Mouse (Mus musculus) heart, postnatal 0 days (tissue): Measurements from ENCODE around the gene Ubash3a. TPM values are rescaled to one million over a fixed set of nuclear protein-coding genes. Genes with fewer than 3 reads are reported as not detected.

ENCODE experiments used
- ATAC-seq: fragments of 200-750 bp; cut with Nextera tagmentation; 2 replicates; pipeline ENCODE4 v1.8.0; 2017; ENCODE audit warnings: low read depth, moderate number of reproducible peaks, moderate library complexity; ENCODE audit not compliant: insufficient read depth
- DNase-seq: peaks from one replicate; pipeline ENCODE4 v3.0.0-alpha.2; 2016; ENCODE audit warnings: low spot score
- H3K27ac ChIP-seq: fragments of 300-500 bp; sonication (generic); 2 replicates; pipeline ENCODE4 v1.5.1; 2014; ENCODE audit warnings: low read depth, mild to moderate bottlenecking
- H3K27me3 ChIP-seq: fragments of 300-500 bp; sonication (generic); 2 replicates; pipeline ENCODE4 v1.6.1; 2014; ENCODE audit warnings: low read length, mixed read lengths; ENCODE audit not compliant: control insufficient read depth, insufficient read depth
- H3K36me3 ChIP-seq: fragments of 300-500 bp; sonication (generic); replicated peaks from 2 replicates; pipeline ENCODE4 v1.6.1; 2014; ENCODE audit warnings: low read length, mixed read lengths; ENCODE audit not compliant: control insufficient read depth, insufficient read depth
- H3K4me1 ChIP-seq: fragments of 300-500 bp; sonication (generic); 2 replicates; pipeline ENCODE4 v1.6.1; 2014; ENCODE audit warnings: antibody characterized with exemption; ENCODE audit not compliant: control insufficient read depth, insufficient read depth
- H3K4me2 ChIP-seq: fragments of 300-500 bp; sonication (generic); 2 replicates; pipeline ENCODE4 v1.6.1; 2014; ENCODE audit warnings: low read depth, mild to moderate bottlenecking, low read length, moderate library complexity
- H3K4me3 ChIP-seq: fragments of 300-500 bp; sonication (generic); 2 replicates; pipeline ENCODE4 v1.5.1; 2014; ENCODE audit warnings: low read depth, low read length
- H3K9ac ChIP-seq: fragments of 300-500 bp; sonication (generic); replicated peaks from 2 replicates; pipeline ENCODE4 v1.6.1; 2014; ENCODE audit warnings: low read depth, low read length, mixed read lengths
- H3K9me3 ChIP-seq: fragments of 300-500 bp; sonication (generic); replicated peaks from 2 replicates; pipeline ENCODE4 v1.6.1; 2016; ENCODE audit warnings: low read length; ENCODE audit not compliant: control insufficient read depth
- CTCF ChIP-seq: IDR thresholded peaks from 2 replicates; pipeline ENCODE4 v1.5.1; 2016; ENCODE audit warnings: antibody characterized with exemption, control low read depth, low read depth
- EP300 ChIP-seq: IDR thresholded peaks from 2 replicates; pipeline ENCODE4 v1.6.1; 2016; ENCODE audit warnings: antibody characterized with exemption, low read depth
- WGBS: fragments of 180-500 bp; shearing (Covaris S2); extraction: QIAGEN DNeasy Blood & Tissue Kit; methylation state at CpG from one replicate; pipeline ENCODE4 v1.1.7; 2014; 5-methylcytosine and 5-hydroxymethylcytosine counted together
- polyA plus RNA-seq: library from polyadenylated mRNA; unstranded; fragments of >200 nt; fragmentation: Nextera tagmentation; extraction: Ambion mirVana; gene quantifications from 2 replicates; pipeline ENCODE4 v1.2.1, GENCODE M21; 2015
- total RNA-seq: library from RNA; depleted of rRNA; stranded (reverse); fragments of >200 nt; gene quantifications from 2 replicates; pipeline ENCODE4 v1.2.3, GENCODE M21; 2014; ENCODE audit warnings: low replicate concordance

Ubash3a gene
- total and polyA plus RNA-seq, 2 experiments from 2014 or later, result 0.20 TPM; not detected in 1

DNA sequence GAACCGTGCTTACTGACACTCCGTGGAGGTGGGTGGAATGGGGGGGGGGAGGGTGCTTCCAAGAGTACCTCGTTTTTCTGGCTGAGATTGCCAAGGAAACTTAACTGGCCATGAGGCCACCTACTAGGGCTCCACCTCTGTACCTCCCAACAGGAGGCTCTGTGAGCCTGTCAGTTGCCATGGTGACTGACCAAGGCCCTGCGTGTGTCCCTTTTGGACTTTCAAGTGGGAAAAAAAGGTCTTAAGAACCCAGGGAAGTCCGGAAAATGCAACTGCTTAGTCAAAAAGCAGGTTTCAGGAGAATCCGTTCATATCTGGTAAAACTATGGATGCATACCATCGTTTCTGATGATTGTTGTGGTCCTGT lies 75.0 kb downstream of the Ubash3a start:
- Histone ChIP-seq H3K9ac (no peak overlapping the region), H3K4me1 (no peaks in the 10 kb centered on the region), H3K27me3 (no peaks in the 10 kb centered on the region), H3K4me2 (no peak overlapping the region), H3K4me3 (no peak overlapping the region), H3K27ac (no peak overlapping the region), H3K9me3 (no peaks in the 10 kb centered on the region), H3K36me3 (no peaks in the 10 kb centered on the region)
- WGBS, result 30% methylated on average over 7 of the region's 7 CpGs
- DNase-seq (no peak), ATAC-seq (no peak)
- no peak for TF ChIP-seq CTCF
- TF ChIP-seq EP300, result no peak

- Histone ChIP-seq H3K9ac (no peak overlapping the region), H3K9me3 (no peaks in the 10 kb centered on the region)
- WGBS, result 65% methylated on average over 2 of the region's 2 CpGs
Measured at GRCm38 (mm10) chr17:31285867-31286266, 78.2 kb downstream of the Ubash3a start.

GRCm38 (mm10) chr17:31286492-31286891 lies 78.8 kb downstream of the Ubash3a start, which contains the start of gene Slc37a1:
Gene Slc37a1, plus strand, starts transcription at chr17:31286792.
- DNase-seq (no peak), ATAC-seq (no peak)
- H3K27ac ChIP-seq, result no peak within 1 kb of the TSS
- H3K9me3 ChIP-seq, result no peaks in the 10 kb centered on the region
- H3K9ac ChIP-seq, result no peak within 1 kb of the TSS
- H3K36me3 ChIP-seq, result no peaks in the 10 kb centered on the region
- H3K4me3 ChIP-seq, result no peak within 1 kb of the TSS
- no peaks in the 10 kb centered on the region for H3K4me1 ChIP-seq
- TF ChIP-seq CTCF, result no peak
- TF ChIP-seq EP300, result no peak
- H3K27me3 ChIP-seq, result no peaks in the 10 kb centered on the region
- 100% methylated on average over 1 of the region's 1 CpGs for WGBS
- no peak within 1 kb of the TSS for H3K4me2 ChIP-seq

More at GRCm38 (mm10) chr17:31285867-31286266, 78.2 kb downstream of the Ubash3a start:
- H3K4me3 ChIP-seq, result no peak overlapping the region
- H3K4me1 ChIP-seq, result no peaks in the 10 kb centered on the region
- no peaks in the 10 kb centered on the region for H3K36me3 ChIP-seq
- DNase-seq, result no peak
- H3K4me2 ChIP-seq, result no peak overlapping the region
- no peak for ATAC-seq
- no peak for TF ChIP-seq EP300
- no peak for TF ChIP-seq CTCF
- H3K27ac ChIP-seq, result no peak overlapping the region
- H3K27me3 ChIP-seq, result no peaks in the 10 kb centered on the region

DNA sequence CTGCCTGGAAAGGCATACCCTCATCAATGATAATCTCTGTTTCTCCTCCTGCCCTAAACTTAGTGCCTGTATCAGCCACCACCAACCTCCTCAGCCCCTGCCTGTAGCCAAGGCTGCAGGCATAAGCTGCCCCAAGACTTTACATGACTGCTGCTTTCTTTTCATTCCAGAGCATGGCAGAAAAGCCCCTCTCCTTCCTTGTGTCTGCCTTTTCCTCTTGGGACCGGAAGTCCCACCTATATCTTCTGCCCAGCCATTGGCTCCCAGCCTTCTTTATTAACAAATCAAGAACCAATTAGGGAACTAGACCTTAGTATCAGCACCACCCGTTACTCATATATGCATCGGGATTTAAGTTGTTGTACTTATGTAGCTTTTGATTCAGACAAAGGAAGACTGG lies 79.5 kb downstream of the Ubash3a start:
- H3K4me2 ChIP-seq, result no peak overlapping the region
- no peaks in the 10 kb centered on the region for H3K36me3 ChIP-seq
- H3K27me3 ChIP-seq, result no peaks in the 10 kb centered on the region
- no peaks in the 10 kb centered on the region for H3K4me1 ChIP-seq
- TF ChIP-seq EP300 (no peak), CTCF (no peak)
- no peaks in the 10 kb centered on the region for H3K9me3 ChIP-seq
- WGBS, result 69% methylated on average over 3 of the region's 3 CpGs
- H3K27ac ChIP-seq, result no peak overlapping the region
- DNase-seq (no peak), ATAC-seq (no peak)
- no peak overlapping the region for H3K9ac ChIP-seq
- H3K4me3 ChIP-seq, result no peak overlapping the region

DNA sequence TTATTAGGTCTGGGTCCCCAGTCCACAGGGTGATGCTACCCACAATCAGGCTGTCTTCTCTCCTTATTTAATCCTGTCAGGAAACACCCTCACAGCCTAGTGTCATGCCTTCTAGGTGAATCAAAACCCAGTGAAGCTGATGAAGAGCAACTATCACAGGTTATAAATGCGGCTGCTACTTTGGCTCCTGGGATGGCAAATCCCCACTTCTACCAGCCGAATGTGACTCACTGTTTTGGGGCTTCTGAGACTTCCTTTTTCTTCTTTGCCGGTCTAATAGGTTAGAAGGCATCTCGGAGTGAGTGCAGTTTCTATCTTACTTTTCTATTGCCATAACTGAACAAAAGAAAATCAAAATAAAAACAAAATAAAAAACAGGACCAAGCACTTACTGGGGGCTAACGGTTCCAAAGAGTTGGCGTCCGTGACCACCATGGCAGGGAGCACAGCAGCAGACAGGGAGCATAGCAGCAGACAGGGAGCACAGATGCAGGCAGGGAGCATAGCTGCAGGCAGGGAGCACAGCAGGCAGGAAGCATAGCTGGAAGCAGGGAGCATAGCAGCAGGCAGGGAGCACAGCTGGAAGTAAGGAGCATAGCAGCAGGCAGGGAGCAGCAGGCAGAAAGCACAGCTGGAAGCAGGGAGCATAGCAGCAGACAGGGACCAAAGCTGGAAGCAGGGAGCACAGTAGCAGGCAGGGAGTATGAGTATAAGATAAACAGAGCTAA lies 81.5 kb downstream of the Ubash3a start:
- Histone ChIP-seq H3K27ac (no peak overlapping the region), H3K4me2 (no peak overlapping the region), H3K4me1 (no peaks in the 10 kb centered on the region), H3K9me3 (no peaks in the 10 kb centered on the region), H3K27me3 (no peaks in the 10 kb centered on the region), H3K36me3 (no peaks in the 10 kb centered on the region), H3K9ac (no peak overlapping the region), H3K4me3 (no peak overlapping the region)
- WGBS, result 55% methylated on average over 7 of the region's 7 CpGs
- DNase-seq (no peak), ATAC-seq (no peak)
- TF ChIP-seq EP300, result no peak
- no peak for TF ChIP-seq CTCF

GRCm38 (mm10) chr17:31290311-31290710 lies 82.6 kb downstream of the Ubash3a start:
- TF ChIP-seq EP300 (no peak), CTCF (no peak)
- no peak overlapping the region for H3K9ac ChIP-seq
- ATAC-seq, result no peak
- 0 out of 2 replicates have a peak, but pooled peaks cover 2% of the 10 kb centered on the region for H3K4me1 ChIP-seq
- H3K4me2 ChIP-seq, result no peak overlapping the region
- peak; percentile 32 for DNase-seq
- H3K36me3 ChIP-seq, result no peaks in the 10 kb centered on the region
- no peak overlapping the region for H3K27ac ChIP-seq
- no peaks in the 10 kb centered on the region for H3K9me3 ChIP-seq
- H3K4me3 ChIP-seq, result no peak overlapping the region
- H3K27me3 ChIP-seq, result no peaks in the 10 kb centered on the region
